Mouse (Mus musculus) heart, embryonic 15.5 days (tissue): ENCODE measurements around the gene Ppfibp1. TPM values are rescaled to one million over a fixed set of nuclear protein-coding genes. Genes with fewer than 3 reads are reported as not detected.
"Not testable (repeated sequence)": the region's sequence is repeated elsewhere in the genome, so short reads cannot be mapped to it uniquely, and the experiment has no call there.

Source experiments
- ATAC-seq: fragments of 200-750 bp; cut with Nextera tagmentation; replicated peaks from 2 replicates; pipeline ENCODE4 v1.8.0; 2017; ENCODE audit warnings: low read depth, moderate TSS enrichment; ENCODE audit not compliant: insufficient number of reproducible peaks, insufficient read depth, low FRiP score
- H3K27ac ChIP-seq: fragments of 300-500 bp; sonication (generic); 2 replicates; pipeline ENCODE4 v1.5.1; 2015; ENCODE audit warnings: mild to moderate bottlenecking, inconsistent platforms
- H3K27me3 ChIP-seq: fragments of 300-500 bp; sonication (generic); 2 replicates; pipeline ENCODE4 v1.6.1; 2015; ENCODE audit warnings: inconsistent platforms
- H3K36me3 ChIP-seq: fragments of 300-500 bp; sonication (generic); 2 replicates; pipeline ENCODE4 v1.6.1; 2015; ENCODE audit warnings: mild to moderate bottlenecking, inconsistent platforms
- H3K4me1 ChIP-seq: fragments of 300-500 bp; sonication (generic); replicated peaks from 2 replicates; pipeline ENCODE4 v1.6.1; 2015; ENCODE audit warnings: inconsistent platforms
- H3K4me2 ChIP-seq: fragments of 300-500 bp; sonication (generic); 2 replicates; pipeline ENCODE4 v1.6.1; 2015; ENCODE audit warnings: inconsistent platforms, mild to moderate bottlenecking, moderate library complexity
- H3K4me3 ChIP-seq: fragments of 300-500 bp; sonication (generic); 2 replicates; pipeline ENCODE4 v1.5.1; 2015; ENCODE audit warnings: mild to moderate bottlenecking, inconsistent platforms
- H3K9ac ChIP-seq: fragments of 300-500 bp; sonication (generic); 2 replicates; pipeline ENCODE4 v1.6.1; 2015; ENCODE audit warnings: mild to moderate bottlenecking, inconsistent platforms
- H3K9me3 ChIP-seq: fragments of 300-500 bp; sonication (generic); replicated peaks from 2 replicates; pipeline ENCODE4 v1.6.1; 2016; ENCODE audit warnings: inconsistent platforms
- WGBS: fragments of 180-500 bp; shearing (Covaris S2); methylation state at CpG from one replicate; pipeline ENCODE4 v1.1.7; 2015; ENCODE audit warnings: mixed read lengths; 5-methylcytosine and 5-hydroxymethylcytosine counted together
- polyA plus RNA-seq: library from polyadenylated mRNA; unstranded; fragments of >200 nt; fragmentation: Nextera tagmentation; extraction: Ambion mirVana; gene quantifications from 2 replicates; pipeline ENCODE4 v1.2.1, GENCODE M21; 2015

The Ppfibp1 gene
- polyA plus RNA-seq, 1 experiment from 2014 or later = 50.5 TPM

DNA sequence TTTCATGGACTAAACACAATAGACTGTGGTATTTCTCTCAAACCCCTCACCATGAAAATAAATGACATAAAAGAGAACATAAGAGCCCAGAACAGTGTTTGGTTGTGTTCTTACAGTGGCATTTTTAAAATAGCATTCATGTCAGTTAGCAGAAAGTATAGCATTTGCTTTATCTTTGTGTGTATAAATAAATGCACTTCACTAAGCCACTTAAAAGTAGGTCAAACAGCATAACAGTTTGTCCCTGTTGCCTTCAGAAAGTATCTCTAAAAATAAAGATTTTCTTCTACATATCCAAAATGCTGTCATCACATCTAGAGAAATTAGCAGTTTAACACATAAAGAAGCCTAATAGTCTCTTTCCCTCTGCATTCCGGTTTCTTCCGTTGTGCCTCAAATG, 30.9 kb upstream of the Ppfibp1 start:
- Histone ChIP-seq H3K27ac (no peak overlapping the region; the same call in 1 of the 2 replicates), H3K4me3 (no peak overlapping the region)
- WGBS = 69% methylated on average over 2 of the region's 2 CpGs

DNA sequence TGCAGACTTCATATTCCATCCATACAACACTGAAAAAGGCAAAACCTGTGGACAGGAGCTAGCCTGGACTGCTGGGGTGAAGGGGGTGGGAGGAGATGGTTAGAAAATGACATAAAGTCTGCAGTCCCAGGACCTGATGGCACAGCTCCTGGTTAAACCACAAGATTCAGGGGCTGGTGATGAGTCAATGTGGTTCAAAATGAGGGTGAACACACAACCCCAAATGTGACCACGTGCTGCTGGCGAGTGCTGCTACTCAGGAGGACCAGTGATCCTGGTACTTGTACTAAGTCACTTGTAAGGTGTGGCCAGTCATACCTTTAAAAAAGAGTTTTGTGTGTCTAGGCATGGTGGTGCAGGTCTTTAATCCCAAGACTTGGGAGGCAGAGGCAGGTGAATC, 25.1 kb upstream of the Ppfibp1 start:
- ATAC-seq = no peak
- Histone ChIP-seq H3K4me2 (no peak overlapping the region), H3K9ac (no peak overlapping the region), H3K36me3 (no peaks in the 10 kb centered on the region), H3K27ac (no peak overlapping the region), H3K4me1 (no peaks in the 10 kb centered on the region), H3K9me3 (no peaks in the 10 kb centered on the region), H3K4me3 (no peak overlapping the region), H3K27me3 (no peaks in the 10 kb centered on the region)
- WGBS = 85% methylated on average over 2 of the region's 2 CpGs

More for the DNA sequence above, 30.9 kb upstream of the Ppfibp1 start:
- Histone ChIP-seq H3K27me3 (no peaks in the 10 kb centered on the region), H3K4me1 (peaks cover 13% of the 10 kb centered on the region), H3K9me3 (no peaks in the 10 kb centered on the region), H3K36me3 (no peaks in the 10 kb centered on the region), H3K9ac (no peak overlapping the region), H3K4me2 (no peak overlapping the region)
- no peak for ATAC-seq

- H3K4me2 ChIP-seq, H3K9me3 ChIP-seq, H3K9ac ChIP-seq, H3K4me1 ChIP-seq, H3K4me3 ChIP-seq, H3K27ac ChIP-seq, H3K27me3 ChIP-seq, ATAC-seq, H3K36me3 ChIP-seq: not testable (repeated sequence)
- WGBS = 80% methylated on average over 5 of the region's 5 CpGs
Observed at GRCm38 (mm10) chr6:146864370-146864769, 23.9 kb upstream of the Ppfibp1 start.

DNA sequence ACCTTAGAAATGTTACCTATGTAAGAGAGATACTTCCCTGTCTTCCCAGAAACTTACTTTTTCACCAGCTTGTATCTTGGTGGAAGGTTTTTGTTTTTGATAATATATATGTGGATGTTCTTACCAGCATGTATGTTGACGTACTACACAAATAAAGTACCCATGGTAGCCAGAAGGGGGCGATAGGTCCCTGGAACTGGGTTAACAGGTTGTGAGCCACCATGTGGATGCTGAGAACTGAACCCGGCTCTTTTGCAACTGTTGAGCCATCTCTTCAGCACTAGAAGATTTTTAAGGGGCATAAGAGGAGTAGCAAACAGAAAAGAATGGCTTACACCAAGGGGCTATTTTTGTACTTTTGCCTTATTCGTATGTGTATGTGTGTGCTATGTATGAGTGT, 22.6 kb upstream of the Ppfibp1 start:
- Histone ChIP-seq H3K4me2 (no peak overlapping the region), H3K9me3 (no peaks in the 10 kb centered on the region), H3K27ac (no peak overlapping the region), H3K27me3 (no peaks in the 10 kb centered on the region), H3K9ac (no peak overlapping the region), H3K4me3 (no peak overlapping the region), H3K36me3 (no peaks in the 10 kb centered on the region), H3K4me1 (no peaks in the 10 kb centered on the region)
- ATAC-seq = no peak
- 75% methylated on average over 4 of the region's 4 CpGs for WGBS

DNA sequence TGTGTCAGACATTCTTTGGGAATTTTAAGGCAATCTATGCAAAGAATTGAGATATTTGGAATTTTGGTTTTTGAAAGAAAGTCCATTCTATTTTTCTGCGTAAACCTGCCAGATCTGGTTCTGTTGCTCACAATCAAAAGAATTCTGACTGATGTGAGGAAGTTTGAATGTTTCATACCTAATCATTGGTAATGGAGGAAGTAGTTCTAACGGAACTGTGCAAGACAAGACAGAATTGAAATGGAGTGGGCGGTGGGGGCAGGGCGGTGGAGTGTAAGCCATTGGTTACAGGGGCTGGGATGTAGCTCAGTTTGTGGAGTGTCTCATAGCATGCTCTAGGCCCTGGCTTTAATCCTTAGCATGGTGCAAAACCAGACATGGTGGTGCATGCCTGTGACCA, 16.3 kb upstream of the Ppfibp1 start:
- Histone ChIP-seq H3K9me3 (0 out of 2 replicates have a peak, but pooled peaks cover 3% of the 10 kb centered on the region), H3K27ac (no peak overlapping the region), H3K27me3 (no peaks in the 10 kb centered on the region), H3K4me2 (no peak overlapping the region), H3K36me3 (no peaks in the 10 kb centered on the region), H3K4me3 (no peak overlapping the region), H3K4me1 (0 out of 2 replicates have a peak, but pooled peaks cover 7% of the 10 kb centered on the region), H3K9ac (no peak overlapping the region)
- 91% methylated on average over 4 of the region's 4 CpGs for WGBS
- ATAC-seq = no peak

- H3K4me2 ChIP-seq = no peak overlapping the region
- WGBS = 61% methylated on average over 6 of the region's 6 CpGs
- H3K27ac ChIP-seq = no peak overlapping the region
Observed at GRCm38 (mm10) chr6:146874415-146874814, 13.9 kb upstream of the Ppfibp1 start.

DNA sequence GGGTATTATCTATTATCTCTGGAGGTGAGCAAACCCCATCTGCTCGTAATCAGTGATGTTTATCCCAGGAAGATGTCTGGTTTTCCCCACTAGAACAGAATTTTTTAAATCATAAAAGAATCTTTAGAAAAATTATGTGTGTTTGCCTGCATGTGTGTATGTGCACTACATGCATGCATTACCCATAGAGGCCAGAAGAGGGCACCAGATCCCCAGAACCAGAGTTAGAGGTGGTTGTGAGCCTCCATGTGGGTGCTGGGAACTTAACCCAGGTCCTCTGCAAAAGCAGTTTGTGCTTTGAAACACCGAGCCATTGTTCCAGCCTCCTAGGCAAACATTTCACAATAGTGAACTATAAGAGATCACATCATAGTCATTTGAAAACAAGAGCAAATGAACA, 11.5 kb upstream of the Ppfibp1 start:
- H3K9me3 ChIP-seq = 0 out of 2 replicates have a peak, but pooled peaks cover 5% of the 10 kb centered on the region
- WGBS = 95% methylated on average over 2 of the region's 2 CpGs
- H3K4me3 ChIP-seq = no peak overlapping the region
- no peaks in the 10 kb centered on the region for H3K27me3 ChIP-seq
- no peak overlapping the region for H3K4me2 ChIP-seq
- ATAC-seq = no peak
- H3K36me3 ChIP-seq = no peaks in the 10 kb centered on the region
- H3K27ac ChIP-seq = peak overlapping the region; percentile 39; the same call in 1 of the 2 replicates
- no peak overlapping the region for H3K9ac ChIP-seq
- peaks cover 24% of the 10 kb centered on the region for H3K4me1 ChIP-seq

More at GRCm38 (mm10) chr6:146874415-146874814, 13.9 kb upstream of the Ppfibp1 start:
- no peaks in the 10 kb centered on the region for H3K36me3 ChIP-seq
- no peak; the same call in 1 of the 2 replicates for ATAC-seq
- no peak overlapping the region for H3K9ac ChIP-seq
- H3K4me3 ChIP-seq = no peak overlapping the region
- peaks cover 24% of the 10 kb centered on the region for H3K4me1 ChIP-seq
- no peaks in the 10 kb centered on the region for H3K27me3 ChIP-seq
- H3K9me3 ChIP-seq = 0 out of 2 replicates have a peak, but pooled peaks cover 5% of the 10 kb centered on the region

GRCm38 (mm10) chr6:146877425-146878045, 10.8 kb upstream of the Ppfibp1 start:
- Histone ChIP-seq H3K36me3 (no peaks in the 10 kb centered on the region), H3K4me2 (peak overlapping the region; percentile 4; the same call in 1 of the 2 replicates), H3K4me1 (peaks cover 25% of the 10 kb centered on the region), H3K4me3 (no peak overlapping the region), H3K9me3 (0 out of 2 replicates have a peak, but pooled peaks cover 5% of the 10 kb centered on the region), H3K27ac (peak overlapping the region; percentile 62), H3K27me3 (no peaks in the 10 kb centered on the region), H3K9ac (no peak overlapping the region)
- 45% methylated on average over 12 of the region's 12 CpGs for WGBS
- no peak; the same call in 1 of the 2 replicates for ATAC-seq

- 47% methylated on average over 10 of the region's 10 CpGs for WGBS
Observed at GRCm38 (mm10) chr6:146878926-146879325, 9.4 kb upstream of the Ppfibp1 start.

GRCm38 (mm10) chr6:146879856-146880255, 8.4 kb upstream of the Ppfibp1 start:
- H3K4me2 ChIP-seq = no peak overlapping the region
- H3K4me3 ChIP-seq = no peak overlapping the region
- H3K9me3 ChIP-seq = 0 out of 2 replicates have a peak, but pooled peaks cover 5% of the 10 kb centered on the region
- peaks cover 29% of the 10 kb centered on the region for H3K4me1 ChIP-seq
- no peaks in the 10 kb centered on the region for H3K36me3 ChIP-seq
- no peak overlapping the region for H3K27ac ChIP-seq
- WGBS = 80% methylated on average over 9 of the region's 9 CpGs
- no peak for ATAC-seq
- H3K9ac ChIP-seq = no peak overlapping the region
- H3K27me3 ChIP-seq = no peaks in the 10 kb centered on the region

More at GRCm38 (mm10) chr6:146878926-146879325, 9.4 kb upstream of the Ppfibp1 start:
- Histone ChIP-seq H3K4me2 (no peak overlapping the region), H3K27me3 (no peaks in the 10 kb centered on the region), H3K36me3 (no peaks in the 10 kb centered on the region), H3K27ac (no peak overlapping the region), H3K4me1 (peaks cover 27% of the 10 kb centered on the region), H3K4me3 (no peak overlapping the region), H3K9ac (no peak overlapping the region; the same call in 1 of the 2 replicates), H3K9me3 (0 out of 2 replicates have a peak, but pooled peaks cover 5% of the 10 kb centered on the region)
- ATAC-seq = no peak

GRCm38 (mm10) chr6:146880296-146880695, 8.0 kb upstream of the Ppfibp1 start:
- WGBS = 74% methylated on average over 4 of the region's 4 CpGs
- Histone ChIP-seq H3K4me2 (no peak overlapping the region), H3K9ac (no peak overlapping the region), H3K27ac (no peak overlapping the region), H3K4me1 (peaks cover 29% of the 10 kb centered on the region), H3K27me3 (no peaks in the 10 kb centered on the region), H3K4me3 (no peak overlapping the region), H3K9me3 (0 out of 2 replicates have a peak, but pooled peaks cover 5% of the 10 kb centered on the region), H3K36me3 (no peaks in the 10 kb centered on the region)
- no peak for ATAC-seq
